Mouse (Mus musculus) small intestine, adult 2 months (tissue): Measurements from ENCODE around the gene Plxnc1. TPM values are rescaled to one million over a fixed set of nuclear protein-coding genes. Genes with fewer than 3 reads are reported as not detected.

Experiments
- H3K27ac ChIP-seq: fragments of 200-500 bp; 2 replicates; pipeline ENCODE4 v1.5.1; 2012; ENCODE audit warnings: low read depth, low read length, control low read depth, inconsistent platforms; ENCODE audit not compliant: insufficient read depth
- H3K27me3 ChIP-seq: fragments of 200-500 bp; 2 replicates; pipeline ENCODE4 v1.6.1; 2012; ENCODE audit warnings: mild to moderate bottlenecking, moderate library complexity, low read length, inconsistent platforms; ENCODE audit not compliant: control insufficient read depth, insufficient read depth
- H3K36me3 ChIP-seq: fragments of 200-500 bp; 2 replicates; pipeline ENCODE4 v1.6.1; 2012; ENCODE audit warnings: mild to moderate bottlenecking, low read length, control low read depth, inconsistent platforms; ENCODE audit not compliant: control insufficient read depth, insufficient read depth
- H3K4me1 ChIP-seq: fragments of 200-500 bp; 2 replicates; pipeline ENCODE4 v1.6.1; 2012; ENCODE audit warnings: low read length, inconsistent platforms, mixed read lengths; ENCODE audit not compliant: control insufficient read depth, insufficient read depth, insufficient read length
- H3K4me3 ChIP-seq: fragments of 200-500 bp; 2 replicates; pipeline ENCODE4 v1.5.1; 2012; ENCODE audit warnings: low read depth, mild to moderate bottlenecking, control low read depth, inconsistent platforms, low read length, moderate library complexity
- CTCF ChIP-seq: fragments of 200-500 bp; IDR thresholded peaks from 2 replicates; pipeline ENCODE4 v1.5.1; 2012; ENCODE audit warnings: low read depth, mild to moderate bottlenecking, control low read depth, inconsistent platforms, low read length, moderate library complexity, mixed read lengths; ENCODE audit not compliant: insufficient replicate concordance, insufficient read length; ENCODE audit errors: extremely low read depth
- POLR2A ChIP-seq: fragments of 200-500 bp; IDR thresholded peaks from 2 replicates; pipeline ENCODE4 v1.6.1; 2012; ENCODE audit warnings: low read depth, mild to moderate bottlenecking, control low read depth, inconsistent platforms, low read length, moderate library complexity
- WGBS: fragments of 180-500 bp; shearing (Covaris S2); methylation state at CpG from one replicate; pipeline ENCODE4 v1.1.7; 2018; 5-methylcytosine and 5-hydroxymethylcytosine counted together
- polyA plus RNA-seq: library from polyadenylated mRNA; depleted of rRNA; stranded (reverse); fragments of >200 nt; gene quantifications from 2 replicates; pipeline ENCODE4 v1.2.3, GENCODE M21; 2012

Gene Plxnc1
- polyA plus RNA-seq, 1 experiment: 0.82 TPM

GRCm38 (mm10) chr10:94828734-94829230, 115.9 kb downstream of the Plxnc1 start:
- H3K27ac ChIP-seq: peak overlapping the region; percentile 28; the same call in 1 of the 2 replicates
- peaks cover 3% of the 10 kb centered on the region; the same call in 1 of the 2 replicates for H3K4me1 ChIP-seq
- H3K36me3 ChIP-seq: no peaks in the 10 kb centered on the region
- 86% methylated on average over 7 of the region's 7 CpGs for WGBS
- TF ChIP-seq POLR2A: no peak
- no peak for TF ChIP-seq CTCF
- H3K27me3 ChIP-seq: no peaks in the 10 kb centered on the region
- H3K4me3 ChIP-seq: no peak overlapping the region

DNA sequence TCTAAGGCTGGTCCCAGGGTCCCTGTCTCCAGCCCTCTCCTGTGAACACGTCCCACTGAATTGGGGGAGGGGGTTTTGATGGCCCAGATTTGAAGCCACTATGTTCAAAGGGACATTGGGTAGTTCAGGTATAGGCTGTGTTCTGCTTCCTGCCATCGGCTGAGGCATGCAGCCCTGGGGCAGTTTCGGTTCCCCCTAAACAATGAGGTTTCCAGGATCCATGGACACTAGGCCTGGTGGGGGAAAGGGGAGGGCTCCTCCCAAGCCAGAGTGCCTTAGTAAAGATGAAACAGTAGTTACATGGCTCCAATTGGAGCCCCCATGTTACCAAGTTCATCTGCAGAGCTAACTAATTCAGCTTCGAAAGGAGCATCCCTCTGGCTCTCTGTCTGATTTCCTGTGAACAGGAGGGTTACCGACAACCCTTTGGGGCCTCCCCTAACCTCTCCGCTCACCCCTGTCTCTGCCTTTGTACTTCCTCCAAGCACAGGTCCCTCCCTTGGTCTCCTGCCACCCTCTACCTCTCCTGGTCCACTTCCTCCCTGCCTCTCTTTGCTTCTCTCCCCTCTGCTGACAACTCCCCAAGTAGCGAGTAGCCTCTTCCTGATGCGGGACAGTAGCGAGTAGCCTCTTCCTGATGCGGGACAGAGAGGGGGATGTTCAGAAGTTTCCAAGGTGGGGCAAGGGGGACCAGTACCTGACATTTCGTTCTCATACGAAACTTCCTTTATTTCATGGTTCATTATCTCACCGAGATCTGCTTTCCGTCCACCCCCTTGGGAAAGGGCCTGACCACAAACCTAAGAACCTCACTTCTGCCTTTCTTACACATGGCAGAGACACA, 116.5 kb downstream of the Plxnc1 start:
- Histone ChIP-seq H3K4me3 (no peak overlapping the region), H3K4me1 (peaks cover 3% of the 10 kb centered on the region; the same call in 1 of the 2 replicates), H3K36me3 (no peaks in the 10 kb centered on the region), H3K27me3 (no peaks in the 10 kb centered on the region), H3K27ac (peak overlapping the region; percentile 37)
- 79% methylated on average over 14 of the region's 14 CpGs for WGBS
- TF ChIP-seq CTCF (no peak), POLR2A (no peak; the same call in 1 of the 2 replicates)

- Histone ChIP-seq H3K27ac (no peak overlapping the region; the same call in 1 of the 2 replicates), H3K4me3 (no peak overlapping the region), H3K27me3 (no peaks in the 10 kb centered on the region), H3K36me3 (no peaks in the 10 kb centered on the region), H3K4me1 (peaks cover 3% of the 10 kb centered on the region; the same call in 1 of the 2 replicates)
- WGBS: 80% methylated on average over 10 of the region's 10 CpGs
- no peak for TF ChIP-seq POLR2A
- TF ChIP-seq CTCF: no peak
These were observed 117.3 kb downstream of the Plxnc1 start for GRCm38 (mm10) chr10:94827325-94827724.

DNA sequence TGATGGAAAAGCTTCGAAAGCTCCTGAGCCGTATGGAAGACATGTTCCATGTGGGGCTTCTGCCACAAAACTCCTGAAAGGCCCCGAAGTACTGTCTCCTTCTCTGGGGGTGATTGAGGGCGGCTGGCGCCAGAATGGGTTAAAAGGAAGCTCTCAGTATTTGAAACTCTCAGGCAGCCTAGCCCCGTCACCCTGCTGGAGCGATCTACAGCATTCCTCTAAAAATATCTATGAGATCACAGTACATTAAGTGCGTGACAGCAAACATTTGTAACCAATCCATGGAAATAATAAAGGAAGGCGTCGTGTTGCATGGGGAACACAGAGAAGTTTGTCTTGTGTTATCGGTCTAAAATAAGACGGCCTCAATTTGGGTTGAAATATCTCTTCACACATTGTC, 118.2 kb downstream of the Plxnc1 start:
- no peak overlapping the region for H3K27ac ChIP-seq
- no peaks in the 10 kb centered on the region for H3K27me3 ChIP-seq
- no peak for TF ChIP-seq CTCF
- TF ChIP-seq POLR2A: no peak
- peaks cover 3% of the 10 kb centered on the region; the same call in 1 of the 2 replicates for H3K4me1 ChIP-seq
- no peaks in the 10 kb centered on the region for H3K36me3 ChIP-seq
- WGBS: 90% methylated on average over 12 of the region's 12 CpGs
- H3K4me3 ChIP-seq: no peak overlapping the region

DNA sequence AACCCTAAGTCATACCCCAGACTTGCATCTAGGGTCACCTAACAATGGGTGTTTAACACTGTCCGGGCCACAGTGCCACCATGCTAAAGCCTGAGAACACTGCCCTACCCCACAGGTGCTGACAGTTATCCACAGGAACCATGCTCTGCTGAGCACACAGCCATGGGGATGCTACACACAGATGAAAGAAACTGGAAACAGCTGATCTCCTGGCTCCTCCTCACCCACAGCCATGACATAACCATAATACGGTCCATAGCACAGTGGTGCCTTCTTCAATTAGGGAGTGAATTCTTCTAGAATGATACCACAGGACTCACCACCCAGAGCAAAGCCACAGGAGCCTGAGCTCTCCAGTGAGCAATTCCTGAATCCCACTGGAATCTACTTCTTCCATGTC, 118.7 kb downstream of the Plxnc1 start:
- WGBS: 97% methylated on average over 2 of the region's 2 CpGs
- Histone ChIP-seq H3K36me3 (no peaks in the 10 kb centered on the region), H3K27me3 (no peaks in the 10 kb centered on the region), H3K27ac (no peak overlapping the region), H3K4me3 (no peak overlapping the region), H3K4me1 (peaks cover 3% of the 10 kb centered on the region; the same call in 1 of the 2 replicates)
- TF ChIP-seq POLR2A (no peak), CTCF (no peak)

GRCm38 (mm10) chr10:94823971-94824760, 120.5 kb downstream of the Plxnc1 start:
- Histone ChIP-seq H3K27me3 (no peaks in the 10 kb centered on the region), H3K27ac (no peak overlapping the region), H3K4me3 (no peak overlapping the region), H3K4me1 (peaks cover 3% of the 10 kb centered on the region; the same call in 1 of the 2 replicates), H3K36me3 (no peaks in the 10 kb centered on the region)
- 72% methylated on average over 11 of the region's 11 CpGs for WGBS
- TF ChIP-seq POLR2A (no peak), CTCF (no peak)
